Mouse (Mus musculus) lung, adult 2 months (tissue): Measurements from ENCODE around the gene Nphp1.

Experiments
- CTCF ChIP-seq: fragments of 200-500 bp; IDR thresholded peaks from 2 replicates; pipeline ENCODE4 v1.5.1; 2011; ENCODE audit warnings: mild to moderate bottlenecking, low read length, control low read depth; ENCODE audit not compliant: insufficient read depth
- POLR2A ChIP-seq: fragments of 200-500 bp; IDR thresholded peaks from 2 replicates; pipeline ENCODE4 v1.6.1; 2011; ENCODE audit warnings: low read depth, mild to moderate bottlenecking, control low read depth, low read length, borderline replicate concordance; ENCODE audit errors: extremely low read depth

DNA sequence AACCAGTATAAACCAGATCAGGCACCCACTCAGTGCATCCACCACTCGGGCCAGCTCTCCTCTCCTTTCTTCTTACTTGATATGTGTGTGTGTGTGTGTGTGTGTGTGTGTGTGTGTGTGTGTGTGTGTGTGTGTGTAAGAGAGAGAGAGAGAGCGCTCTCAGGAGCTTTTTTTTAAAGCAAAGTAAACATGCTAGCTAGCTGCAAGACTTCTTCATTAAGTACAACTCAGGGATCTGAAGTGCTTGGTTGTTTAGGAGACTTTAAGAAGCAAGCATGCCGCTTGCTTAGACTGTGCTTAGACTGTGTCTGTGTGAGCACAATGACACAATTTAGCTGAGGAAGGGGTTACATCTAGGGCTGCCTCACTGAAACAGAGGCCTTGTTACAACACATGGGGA is 46.1 kb downstream of the Nphp1 start:
- TF ChIP-seq CTCF (no peak), POLR2A (no peak)
